Mouse (Mus musculus): ENCODE data around the gene Abhd5. TPM values are rescaled to one million over a fixed set of nuclear protein-coding genes. Genes with fewer than 3 reads are reported as not detected.

The Abhd5 gene
- polyA plus RNA-seq, 1 experiment from 2014 or later, result 25.5 TPM

Other genes with a start within 250 kb of the Abhd5 start
- 58.5 and 65.1 TPM in 2 replicates for gene Snrk, start 234.3 kb upstream of the Abhd5 start, polyA plus RNA-seq (2014; fragmentation: Nextera tagmentation; extraction: Ambion mirVana)
- gene Ano10, start 57.2 kb upstream of the Abhd5 start, polyA plus RNA-seq (2014; fragmentation: Nextera tagmentation; extraction: Ambion mirVana), result 43.6 and 44.6 TPM in 2 replicates

Measured in hindbrain, embryonic 14.5 days (tissue).